Mouse (Mus musculus) intestine, embryonic 14.5 days (tissue): Measurements from ENCODE around the gene Ppdpf. TPM values are rescaled to one million over a fixed set of nuclear protein-coding genes. Genes with fewer than 3 reads are reported as not detected.

ENCODE experiments used
- ATAC-seq: fragments of 200-750 bp; cut with Nextera tagmentation; replicated peaks from 2 replicates; pipeline ENCODE4 v1.8.0; 2017; ENCODE audit warnings: low read depth, moderate number of reproducible peaks, moderate TSS enrichment, moderate library complexity; ENCODE audit not compliant: low FRiP score, low TSS enrichment
- DNase-seq: peaks from one replicate; pipeline ENCODE4 v3.0.0-alpha.2; 2018; ENCODE audit warnings: low spot score
- H3K27ac ChIP-seq: fragments of 300-500 bp; sonication (generic); 2 replicates; pipeline ENCODE4 v1.5.1; 2014; ENCODE audit warnings: low read depth, mild to moderate bottlenecking, control low read depth
- H3K27me3 ChIP-seq: fragments of 300-500 bp; sonication (generic); replicated peaks from 2 replicates; pipeline ENCODE4 v1.6.1; 2014; ENCODE audit warnings: low read length, control low read depth; ENCODE audit not compliant: control insufficient read depth, insufficient read depth
- H3K36me3 ChIP-seq: fragments of 300-500 bp; sonication (generic); 2 replicates; pipeline ENCODE4 v1.6.1; 2014; ENCODE audit warnings: low read length, control low read depth; ENCODE audit not compliant: control insufficient read depth, insufficient read depth
- H3K4me1 ChIP-seq: fragments of 300-500 bp; sonication (generic); replicated peaks from 2 replicates; pipeline ENCODE4 v1.6.1; 2014; ENCODE audit warnings: low read length, control low read depth, mixed read lengths; ENCODE audit not compliant: control insufficient read depth, insufficient read depth
- H3K4me2 ChIP-seq: fragments of 300-500 bp; sonication (generic); 2 replicates; pipeline ENCODE4 v1.6.1; 2014; ENCODE audit warnings: low read length
- H3K4me3 ChIP-seq: fragments of 300-500 bp; sonication (generic); 2 replicates; pipeline ENCODE4 v1.5.1; 2014; ENCODE audit warnings: low read depth, low read length, control low read depth, mixed read lengths
- H3K9ac ChIP-seq: fragments of 300-500 bp; sonication (generic); 2 replicates; pipeline ENCODE4 v1.6.1; 2014; ENCODE audit warnings: mild to moderate bottlenecking, low read length
- H3K9me3 ChIP-seq: fragments of 300-500 bp; sonication (generic); 2 replicates; pipeline ENCODE4 v1.6.1; 2016; ENCODE audit warnings: low read length, control low read depth; ENCODE audit not compliant: control insufficient read depth
- WGBS: fragments of 180-500 bp; shearing (Covaris S2); extraction: QIAGEN DNeasy Blood & Tissue Kit; methylation state at CpG from one replicate; pipeline ENCODE4 v1.1.7; 2014; 5-methylcytosine and 5-hydroxymethylcytosine counted together
- polyA plus RNA-seq: library from polyadenylated mRNA; unstranded; fragments of >200 nt; fragmentation: Nextera tagmentation; extraction: Ambion mirVana; gene quantifications from 2 replicates; pipeline ENCODE4 v1.2.1, GENCODE M21; 2014

Ppdpf gene
- 350 and 369 TPM in 2 replicates for polyA plus RNA-seq

DNA sequence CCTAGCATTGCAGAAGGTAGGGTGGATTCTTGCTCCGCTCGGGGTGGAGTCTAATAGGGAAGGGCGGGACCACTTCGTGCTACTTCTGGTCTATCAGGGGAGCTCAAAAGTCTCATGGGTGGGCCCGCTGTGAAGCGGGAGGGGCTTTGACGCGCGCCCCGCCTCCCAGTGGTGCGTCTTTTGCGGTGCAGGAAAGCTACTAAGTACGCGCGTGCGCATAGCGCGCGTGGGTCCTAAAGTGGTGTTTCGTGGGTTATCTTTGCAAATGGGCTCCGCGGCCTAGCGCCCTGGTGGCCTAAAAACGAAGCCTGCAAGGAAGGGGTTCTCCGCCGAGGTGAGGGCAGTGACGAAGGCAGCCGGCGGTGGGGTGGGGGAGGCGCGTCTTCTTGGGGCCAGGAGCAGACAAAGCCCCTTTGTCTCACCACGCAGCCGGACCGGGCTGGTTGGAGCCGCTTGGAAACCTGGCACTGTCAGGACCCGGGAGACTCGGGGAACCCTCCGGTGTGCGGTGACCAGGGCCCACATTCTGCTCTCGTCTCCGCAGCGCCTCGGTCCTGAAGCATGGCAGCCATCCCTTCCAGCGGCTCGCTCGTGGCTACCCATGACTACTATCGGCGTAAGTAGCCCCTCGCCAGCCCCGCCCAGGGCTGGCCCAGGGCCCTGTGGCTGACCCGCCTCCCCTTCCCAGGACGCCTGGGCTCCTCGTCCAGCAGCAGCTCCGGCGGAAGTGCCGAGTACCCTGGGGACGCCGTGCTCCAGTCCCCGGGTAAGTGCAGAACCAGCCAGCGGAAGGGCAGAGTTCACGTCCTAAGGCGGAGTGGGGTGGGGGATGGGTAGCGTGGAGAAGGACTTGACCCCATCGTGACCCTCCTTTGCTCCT lies at the start of gene Ppdpf:
Ppdpf (plus strand) TSS at position 127 of the 880 bp plus-strand sequence.
- peak within 1 kb of the TSS; percentile 95 for H3K27ac ChIP-seq
- under 1% methylated on average over 58 of the region's 64 CpGs for WGBS
- ATAC-seq: peak; percentile 93
- peak within 1 kb of the TSS; percentile 93 for H3K4me2 ChIP-seq
- H3K9me3 ChIP-seq: no peaks in the 10 kb centered on the region
- H3K9ac ChIP-seq: peak within 1 kb of the TSS; percentile 93
- peaks cover 8% of the 10 kb centered on the region for H3K4me1 ChIP-seq
- peak within 1 kb of the TSS; percentile 69 for H3K4me3 ChIP-seq
- H3K27me3 ChIP-seq: no peaks in the 10 kb centered on the region
- H3K36me3 ChIP-seq: peaks cover 9% of the 10 kb centered on the region
- peak; percentile 93 for DNase-seq

DNA sequence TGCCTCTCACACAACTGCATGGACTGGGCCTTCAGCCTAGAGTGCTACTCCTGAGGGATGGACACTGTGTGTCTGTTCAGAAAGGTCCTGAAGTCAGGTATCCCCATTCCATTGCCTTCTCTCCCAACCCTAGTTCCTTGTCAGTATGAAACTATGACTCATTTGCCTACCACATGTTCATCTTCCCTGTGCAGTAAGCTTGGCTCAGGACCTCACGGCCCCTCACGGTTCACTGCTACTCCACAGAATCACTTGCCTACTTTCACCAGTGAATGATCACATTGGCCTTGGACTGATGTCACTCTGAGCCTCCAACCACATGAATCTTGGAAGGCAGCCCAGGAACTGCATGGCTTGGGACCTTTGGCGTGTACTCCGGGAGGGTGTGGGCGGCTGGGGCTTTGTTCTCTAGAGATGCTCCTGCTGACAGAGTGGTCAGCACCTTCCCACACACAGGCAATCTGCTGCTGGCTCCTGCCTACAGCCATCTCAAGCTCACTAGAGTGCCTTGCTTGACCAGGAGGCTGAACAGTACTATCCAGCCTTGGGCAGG lies 47.3 kb upstream of the Ppdpf start:
- Histone ChIP-seq H3K36me3 (no peaks in the 10 kb centered on the region), H3K4me2 (no peak overlapping the region), H3K4me3 (no peak overlapping the region), H3K27ac (no peak overlapping the region), H3K27me3 (peaks cover 22% of the 10 kb centered on the region), H3K9ac (no peak overlapping the region), H3K9me3 (no peaks in the 10 kb centered on the region), H3K4me1 (0 out of 2 replicates have a peak, but pooled peaks cover under 1% of the 10 kb centered on the region)
- ATAC-seq: no peak
- WGBS: 92% methylated on average over 5 of the region's 5 CpGs
- no peak for DNase-seq

DNA sequence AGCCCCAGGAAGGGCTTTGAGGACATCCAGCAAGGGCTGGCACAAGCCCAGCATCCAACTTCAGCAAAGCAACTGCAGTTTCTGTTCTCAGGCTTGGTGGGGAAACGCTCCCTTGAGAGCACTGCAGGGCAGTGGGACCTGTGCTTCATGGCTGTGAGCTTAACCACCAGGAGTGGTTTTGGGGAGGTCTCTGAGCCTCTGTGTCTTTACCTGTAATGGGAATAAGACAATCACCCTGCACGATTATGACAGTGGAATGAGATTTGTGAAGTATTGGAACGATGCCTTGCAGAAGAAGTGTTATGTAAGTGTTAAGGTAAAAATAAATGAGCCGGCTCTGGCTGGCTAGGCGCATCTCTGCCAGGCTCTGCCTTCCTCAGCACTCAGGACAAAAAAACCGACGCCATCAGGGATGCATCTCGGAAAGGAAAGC lies 44.3 kb upstream of the Ppdpf start:
- DNase-seq (no peak), ATAC-seq (no peak)
- H3K36me3 ChIP-seq: no peaks in the 10 kb centered on the region
- H3K27ac ChIP-seq: no peak overlapping the region
- H3K9me3 ChIP-seq: no peaks in the 10 kb centered on the region
- no peak overlapping the region for H3K9ac ChIP-seq
- H3K4me3 ChIP-seq: no peak overlapping the region
- no peak overlapping the region for H3K4me2 ChIP-seq
- 62% methylated on average over 8 of the region's 8 CpGs for WGBS
- H3K4me1 ChIP-seq: no peaks in the 10 kb centered on the region
- H3K27me3 ChIP-seq: peaks cover 29% of the 10 kb centered on the region

DNA sequence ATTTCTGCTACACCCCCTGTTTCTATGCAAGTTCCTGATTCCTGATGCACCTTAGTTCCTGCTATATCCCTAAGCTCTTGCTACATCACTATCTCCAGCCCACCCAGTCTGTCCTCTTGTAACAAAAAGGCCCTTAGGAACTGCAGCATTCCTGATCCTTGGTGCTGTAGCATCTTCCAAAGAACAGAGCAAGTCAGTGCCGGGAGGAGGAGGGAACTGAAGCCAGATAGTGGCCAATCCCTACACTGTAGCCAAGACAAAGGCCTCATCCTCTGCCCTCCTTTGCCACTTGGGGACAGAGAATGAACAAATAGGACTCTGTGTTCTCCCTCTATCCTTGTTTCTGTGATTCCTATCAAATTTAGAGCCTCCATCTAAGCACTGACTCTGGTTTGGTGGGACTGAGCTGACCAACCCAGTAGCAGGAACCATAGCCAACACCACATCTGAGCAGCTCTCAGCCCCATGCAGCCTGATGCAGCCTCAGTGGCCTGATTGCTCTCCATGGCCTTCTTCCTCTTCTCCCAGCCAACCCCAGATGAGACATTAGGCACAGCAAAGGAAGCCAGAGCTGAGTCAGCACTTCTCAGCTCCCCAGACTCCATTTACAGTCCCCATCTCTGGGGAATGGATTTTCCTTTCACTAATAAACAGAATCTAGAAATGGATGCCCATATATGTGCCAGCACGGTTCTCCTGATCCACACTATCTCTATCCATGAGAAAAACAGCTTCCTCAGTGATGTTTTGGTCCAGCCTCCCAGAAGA lies 43.4 kb upstream of the Ppdpf start:
- Histone ChIP-seq H3K9me3 (no peaks in the 10 kb centered on the region), H3K36me3 (no peaks in the 10 kb centered on the region), H3K27ac (no peak overlapping the region), H3K4me1 (no peaks in the 10 kb centered on the region), H3K4me3 (no peak overlapping the region), H3K27me3 (peaks cover 38% of the 10 kb centered on the region), H3K4me2 (no peak overlapping the region), H3K9ac (no peak overlapping the region)
- 66% methylated on average over 2 of the region's 2 CpGs for WGBS
- DNase-seq (no peak), ATAC-seq (no peak)

DNA sequence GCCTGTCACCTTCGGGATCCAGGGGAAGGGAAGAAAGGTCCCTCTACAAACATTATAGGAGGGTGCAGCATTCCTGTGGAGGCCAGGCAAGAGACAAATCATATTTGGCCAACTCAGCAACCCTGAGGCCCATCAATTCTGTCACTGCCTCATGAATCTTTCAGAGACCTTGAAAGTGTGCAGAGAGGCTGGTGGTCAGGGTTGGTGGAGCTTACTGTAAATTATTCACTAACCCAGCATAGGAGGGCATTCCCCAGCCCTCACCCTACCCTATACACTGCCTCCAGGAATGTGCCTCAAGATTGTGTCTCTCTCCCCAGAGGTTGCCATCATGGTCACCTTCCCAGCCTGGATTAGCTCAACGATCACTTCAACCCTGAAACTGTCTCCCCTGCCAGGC lies 42.4 kb upstream of the Ppdpf start:
- DNase-seq: no peak
- H3K9me3 ChIP-seq: no peaks in the 10 kb centered on the region
- 79% methylated on average over 2 of the region's 2 CpGs for WGBS
- ATAC-seq: no peak
- H3K4me3 ChIP-seq: no peak overlapping the region
- H3K9ac ChIP-seq: no peak overlapping the region
- H3K27me3 ChIP-seq: peaks cover 47% of the 10 kb centered on the region
- H3K4me2 ChIP-seq: no peak overlapping the region
- no peaks in the 10 kb centered on the region for H3K36me3 ChIP-seq
- H3K4me1 ChIP-seq: no peaks in the 10 kb centered on the region
- no peak overlapping the region for H3K27ac ChIP-seq

DNA sequence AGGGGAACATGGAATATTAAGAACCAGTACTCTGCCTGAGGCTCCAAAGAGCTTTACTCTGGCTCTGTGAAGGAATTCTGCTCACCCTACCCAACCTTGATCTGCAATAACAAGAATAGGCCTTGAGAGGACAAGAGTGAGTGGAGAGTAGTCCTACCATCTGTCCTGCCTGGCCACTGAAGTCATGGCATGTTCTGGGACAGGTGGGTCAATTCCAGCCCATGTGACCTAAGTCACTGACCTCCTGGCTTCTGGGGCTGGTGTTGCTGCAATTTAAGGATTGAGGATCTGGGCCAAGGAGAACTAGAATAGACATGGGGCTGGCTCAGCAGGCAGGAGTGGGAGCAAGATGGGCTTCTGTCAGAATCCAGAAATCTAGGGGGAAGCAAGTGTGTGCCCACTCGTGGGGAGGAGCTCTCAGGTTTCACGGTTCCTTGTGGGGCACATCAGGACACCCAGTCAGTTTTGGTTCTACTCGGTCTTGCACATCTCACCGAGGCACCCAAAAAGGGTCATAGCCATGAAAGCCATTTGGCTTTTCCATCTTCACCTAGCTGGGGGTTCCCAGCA lies 40.0 kb upstream of the Ppdpf start:
- H3K9ac ChIP-seq: no peak overlapping the region
- peaks cover 60% of the 10 kb centered on the region for H3K27me3 ChIP-seq
- 43% methylated on average over 4 of the region's 4 CpGs for WGBS
- no peak overlapping the region for H3K27ac ChIP-seq
- peak overlapping the region; percentile 88 for H3K4me2 ChIP-seq
- no peaks in the 10 kb centered on the region for H3K36me3 ChIP-seq
- ATAC-seq: no peak
- H3K4me1 ChIP-seq: no peaks in the 10 kb centered on the region
- no peaks in the 10 kb centered on the region for H3K9me3 ChIP-seq
- no peak for DNase-seq
- no peak overlapping the region for H3K4me3 ChIP-seq

DNA sequence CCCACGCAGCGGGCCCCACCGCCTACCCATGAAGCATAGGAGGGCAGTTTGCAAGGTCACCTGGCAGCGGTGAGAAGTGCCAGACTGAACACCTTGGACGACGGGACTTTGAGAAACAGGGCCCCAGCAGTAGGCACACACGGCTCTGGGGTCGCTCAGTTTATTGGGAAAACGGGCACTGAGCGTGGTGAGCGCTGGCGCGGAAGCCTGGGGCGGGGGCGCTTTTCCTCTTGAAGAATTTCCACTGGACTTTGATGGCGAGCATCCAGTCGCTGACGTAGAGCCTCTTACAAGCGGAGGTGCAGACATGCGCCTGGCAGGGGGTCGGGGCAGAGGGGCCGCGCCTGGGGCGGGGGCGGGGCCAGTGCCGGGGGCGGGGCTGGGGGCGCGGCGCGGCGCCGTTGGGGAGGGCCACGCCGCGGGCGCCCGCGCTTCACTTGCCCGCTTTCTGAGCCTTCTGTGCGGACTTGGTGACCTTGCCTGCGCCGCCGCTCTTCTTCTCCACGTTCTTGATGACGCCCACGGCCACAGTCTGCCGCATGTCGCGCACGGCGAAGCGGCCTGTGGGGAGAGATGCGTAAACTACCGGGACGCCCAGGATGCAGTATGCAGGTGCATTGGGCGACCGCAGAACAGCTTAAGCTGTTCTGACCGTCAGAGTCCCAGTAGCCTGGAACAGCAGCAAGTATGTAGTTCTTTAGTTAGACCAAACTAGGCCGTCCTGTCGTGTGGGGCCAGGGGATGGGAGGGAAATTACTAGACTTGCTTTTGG lies 39.3 kb upstream of the Ppdpf start:
- no peaks in the 10 kb centered on the region for H3K36me3 ChIP-seq
- H3K4me1 ChIP-seq: no peaks in the 10 kb centered on the region
- H3K9ac ChIP-seq: no peak overlapping the region
- no peak; the same call in 1 of the 2 replicates for ATAC-seq
- H3K27me3 ChIP-seq: peaks cover 60% of the 10 kb centered on the region
- no peak for DNase-seq
- WGBS: under 1% methylated on average over 60 of the region's 61 CpGs
- no peaks in the 10 kb centered on the region for H3K9me3 ChIP-seq
- no peak overlapping the region for H3K27ac ChIP-seq
- peak overlapping the region; percentile 40 for H3K4me3 ChIP-seq
- H3K4me2 ChIP-seq: peak overlapping the region; percentile 88
